Mouse (Mus musculus) layer of hippocampus, adult 9-11 months (tissue): ENCODE results near the gene Eif4ebp2.
A peak's percentile ranks its signal among the peaks of the same experiment; 100 is the strongest.
"Not testable (repeated sequence)": the region's sequence is repeated elsewhere in the genome, so short reads cannot be mapped to it uniquely, and the experiment has no call there.

Source experiments
- DNase-seq: peaks from one replicate; pipeline ENCODE4 v3.0.0; 2022

Gene Eif4ebp2

GRCm38 (mm10) chr10:61465009-61465408, 12.5 kb upstream of the Eif4ebp2 start:
- DNase-seq, result no peak

- no peak for DNase-seq
Measured at GRCm38 (mm10) chr10:61457182-61457581, 4.7 kb upstream of the Eif4ebp2 start.

- DNase-seq, result not testable (repeated sequence)
Measured at GRCm38 (mm10) chr10:61453171-61453570, 710 bp upstream of the Eif4ebp2 start.

- peak; percentile 35 for DNase-seq
Measured at GRCm38 (mm10) chr10:61451931-61452617, 387 bp downstream of the Eif4ebp2 start.

GRCm38 (mm10) chr10:61451463-61451930, 964 bp downstream of the Eif4ebp2 start:
- peak; percentile 26 for DNase-seq

GRCm38 (mm10) chr10:61448834-61449233, 3.6 kb downstream of the Eif4ebp2 start:
- no peak for DNase-seq

- no peak for DNase-seq
Measured at GRCm38 (mm10) chr10:61447581-61448353, 4.7 kb downstream of the Eif4ebp2 start.

GRCm38 (mm10) chr10:61445016-61445415, 7.4 kb downstream of the Eif4ebp2 start:
- DNase-seq, result peak; percentile 33

GRCm38 (mm10) chr10:61443876-61444275, 8.6 kb downstream of the Eif4ebp2 start:
- no peak for DNase-seq

- DNase-seq, result peak; percentile 30
Measured at GRCm38 (mm10) chr10:61443456-61443855, 9.0 kb downstream of the Eif4ebp2 start.

GRCm38 (mm10) chr10:61440202-61440800, 12.2 kb downstream of the Eif4ebp2 start:
- DNase-seq, result no peak

GRCm38 (mm10) chr10:61431375-61431774, 21.1 kb downstream of the Eif4ebp2 start:
- peak; percentile 75 for DNase-seq

- DNase-seq, result no peak
Measured at GRCm38 (mm10) chr10:61429043-61429442, 23.4 kb downstream of the Eif4ebp2 start.

GRCm38 (mm10) chr10:61428416-61428815, 24.0 kb downstream of the Eif4ebp2 start:
- no peak for DNase-seq

GRCm38 (mm10) chr10:61427951-61428350, 24.5 kb downstream of the Eif4ebp2 start:
- DNase-seq, result no peak

GRCm38 (mm10) chr10:61426251-61426757, 26.2 kb downstream of the Eif4ebp2 start:
- DNase-seq, result no peak

GRCm38 (mm10) chr10:61425047-61425446, 27.4 kb downstream of the Eif4ebp2 start:
- no peak for DNase-seq

- no peak for DNase-seq
Measured at GRCm38 (mm10) chr10:61424500-61424899, 28.0 kb downstream of the Eif4ebp2 start.

- no peak for DNase-seq
Measured at GRCm38 (mm10) chr10:61423289-61423688, 29.2 kb downstream of the Eif4ebp2 start.

- no peak for DNase-seq
Measured at GRCm38 (mm10) chr10:61422861-61423260, 29.6 kb downstream of the Eif4ebp2 start.

- no peak for DNase-seq
Measured at GRCm38 (mm10) chr10:61420011-61420410, 32.5 kb downstream of the Eif4ebp2 start.

- DNase-seq, result no peak
Measured at GRCm38 (mm10) chr10:61419146-61419545, 33.3 kb downstream of the Eif4ebp2 start.

GRCm38 (mm10) chr10:61418131-61418900, 34.1 kb downstream of the Eif4ebp2 start:
- no peak for DNase-seq
